27 mouse cellular contexts compared by ENCODE assay signal in the genomic region with DNA sequence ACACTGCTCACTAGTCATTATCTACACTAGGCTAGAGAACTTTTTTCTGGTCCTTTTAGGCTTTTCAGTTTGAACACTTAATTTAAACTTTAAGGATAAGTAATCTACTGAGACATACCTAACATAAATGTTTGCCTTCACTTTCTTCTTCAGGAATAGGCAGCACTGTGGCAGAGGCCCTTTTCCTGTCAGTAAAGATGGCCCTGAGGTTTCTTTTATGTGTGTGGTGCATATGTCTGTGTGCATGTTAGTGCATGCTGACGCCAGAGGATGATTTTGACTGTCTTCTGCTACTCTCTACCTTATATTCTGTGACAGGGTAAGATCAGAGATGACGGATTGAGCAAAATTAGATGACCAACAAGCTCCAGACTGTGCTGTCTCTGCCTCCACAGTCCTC. TPM values are rescaled to one million over a fixed set of nuclear protein-coding genes. Genes with fewer than 3 reads are reported as not detected.
DNase-seq lines count a peak whose midpoint lies in the region; ATAC-seq and TF ChIP-seq lines count a peak whose summit lies in the region.
"Had no signal": no experiment of that assay in that cellular context is flagged by ENCODE, and none has a peak within 500 bp of the region (broad histone marks: within the 10 kb centered on the region; RNA-seq: fewer than 3 reads in every experiment).

No protein-coding gene starts in this region.

- H3K4me1 ChIP-seq in liver, embryonic 14.5 days (replicated peaks; ENCODE audit: control insufficient read depth in 2 of 2, insufficient read depth in 2 of 2, low read length in 1 of 2): peaks cover 23 to 33% of the 10 kb centered on the region in 2 experiments
- H3K4me1 ChIP-seq: embryonic facial prominence, embryonic 10.5 days; embryonic facial prominence, embryonic 15.5 days; forebrain, embryonic 12.5 days; hindbrain, embryonic 15.5 days; limb, embryonic 13.5 days; midbrain, embryonic 15.5 days had no signal

- no peak overlapping the region for H3K4me2 ChIP-seq in liver, embryonic 14.5 days (ENCODE audit: low read depth)
- H3K4me2 ChIP-seq: embryonic facial prominence, embryonic 15.5 days; forebrain, embryonic 12.5 days; heart, embryonic 13.5 days; hindbrain, embryonic 15.5 days; limb, embryonic 13.5 days; midbrain, embryonic 15.5 days had no signal

- ATAC-seq in liver, embryonic 14.5 days (ENCODE audit: insufficient read depth): no peak
- 0 out of 2 replicates have a peak, but pooled peaks have one; percentile 19 for ATAC-seq in neutrophil, adult 5-6 weeks (ENCODE audit: extremely low read depth, insufficient number of reproducible peaks, low FRiP score, poor library complexity, severe bottlenecking)
- ATAC-seq: activated CD4-positive, CD25-positive, alpha-beta regulatory T cell, adult 4 months; forebrain, postnatal 0 days; inflammation-experienced regulatory T-cells, adult 6 months had no signal

- H3K9ac ChIP-seq in liver, embryonic 14.5 days (replicated peaks): no peak overlapping the region
- H3K9ac ChIP-seq: embryonic facial prominence, embryonic 15.5 days; forebrain, embryonic 12.5 days; forebrain, postnatal 0 days; heart, embryonic 13.5 days; hindbrain, embryonic 15.5 days; limb, embryonic 13.5 days; midbrain, embryonic 15.5 days had no signal

- H3K4me3 ChIP-seq in liver, embryonic 14.5 days (ENCODE audit: insufficient read depth in 1 of 2, low read depth in 2 of 2, low read length in 2 of 2): no peak overlapping the region
- H3K4me3 ChIP-seq: embryonic facial prominence, embryonic 10.5 days; embryonic facial prominence, embryonic 15.5 days; forebrain, embryonic 12.5 days; heart, embryonic 13.5 days; hindbrain, embryonic 10.5 days; hindbrain, embryonic 15.5 days; limb, embryonic 13.5 days; midbrain, embryonic 10.5 days; midbrain, embryonic 15.5 days had no signal

- TF ChIP-seq CTCF in liver, embryonic 14.5 days (IDR thresholded peaks at IDR 0.05; ENCODE audit: low read depth): no peak

- H3K36me3 ChIP-seq in liver, embryonic 14.5 days (replicated peaks; ENCODE audit: control insufficient read depth, insufficient read depth, low read depth): no peaks in the 10 kb centered on the region; the same call in 1 of the 2 replicates
- H3K36me3 ChIP-seq: embryonic facial prominence, embryonic 15.5 days; forebrain, embryonic 12.5 days; heart, embryonic 13.5 days; hindbrain, embryonic 15.5 days; limb, embryonic 13.5 days; midbrain, embryonic 15.5 days had no signal

- WGBS in liver, embryonic 14.5 days (ENCODE audit: insufficient replicate concordance): 74% methylated on average over 2 of the region's 2 CpGs

- peak; percentile 44 for DNase-seq in CD4-positive helper T cell, adult 2 months (ENCODE audit: low read depth, low spot score)
- DNase-seq in liver, embryonic 14.5 days (ENCODE audit: low read depth in 3 of 3, low spot score in 3 of 3): no peak
- DNase-seq in thymus, postnatal 25 days: peak; percentile 49
- DNase-seq in gastrocnemius, adult 18-20 months (ENCODE audit: low spot score): no peak
- no peak for DNase-seq in adrenal gland, postnatal 10 days
- DNase-seq in right cerebral cortex, adult 2 months (ENCODE audit: low spot score in 2 of 2): no peak
- DNase-seq: adrenal gland, adult 2 months; cerebellum, adult 2 months; cerebellum, postnatal 14 days; forebrain, postnatal 0 days; heart, postnatal 10 days; kidney, adult 11 months; kidney, postnatal 14 days; lung, adult 2 months; lung, postnatal 14 days had no signal

- H3K27ac ChIP-seq in liver, embryonic 14.5 days: peak overlapping the region; percentile 92
- H3K27ac ChIP-seq: embryonic facial prominence, embryonic 10.5 days; embryonic facial prominence, embryonic 15.5 days; forebrain, embryonic 12.5 days; heart, embryonic 13.5 days; hindbrain, embryonic 10.5 days; hindbrain, embryonic 15.5 days; limb, embryonic 13.5 days; midbrain, embryonic 10.5 days; midbrain, embryonic 15.5 days had no signal

- no peak for TF ChIP-seq EP300 in liver, embryonic 14.5 days (IDR thresholded peaks at IDR 0.05; ENCODE audit: low read depth)

- H3K9me3 ChIP-seq in liver, embryonic 14.5 days (ENCODE audit: control insufficient read depth, low read length): no peaks in the 10 kb centered on the region
- H3K9me3 ChIP-seq: embryonic facial prominence, embryonic 10.5 days; embryonic facial prominence, embryonic 15.5 days; forebrain, embryonic 12.5 days; heart, embryonic 13.5 days; hindbrain, embryonic 10.5 days; hindbrain, embryonic 15.5 days; limb, embryonic 13.5 days; midbrain, embryonic 10.5 days; midbrain, embryonic 15.5 days had no signal

- H3K27me3 ChIP-seq in liver, embryonic 14.5 days (ENCODE audit: control insufficient read depth, insufficient read depth, low read length): no peaks in the 10 kb centered on the region
- H3K27me3 ChIP-seq: embryonic facial prominence, embryonic 15.5 days; forebrain, embryonic 12.5 days; heart, embryonic 13.5 days; hindbrain, embryonic 15.5 days; limb, embryonic 13.5 days; midbrain, embryonic 15.5 days had no signal

RNA-seq across cellular contexts. Expression of gene Slc16a1, which starts 7.5 kb away (rescaled TPM):
- polyA plus RNA-seq in liver, embryonic 14.5 days (2012; rRNA removed): 34.1 and 38.6 TPM in 2 replicates
- 83.8 and 93.9 TPM in 2 replicates for polyA plus RNA-seq in liver, embryonic 14.5 days (2014; fragmentation: Nextera tagmentation; extraction: Ambion mirVana)
- 6.5 and 7.6 TPM in 2 replicates for total RNA-seq in neutrophil, adult 5-6 weeks (2017)
- total RNA-seq in gastrocnemius, adult 18-20 months (2021): 10 to 100 TPM; 21.8 to 33.8 TPM
- 100 to 1,000 TPM; 104 to 117 TPM for total RNA-seq in adrenal gland, postnatal 10 days (2021)

Comparison
In these comparisons a context has a peak if more than half of its experiments do, and no peak if none do; other contexts are left out.
1. DNase-seq: peak in CD4-positive helper T cell, adult 2 months (single experiment) and thymus, postnatal 25 days (single experiment); none in liver, embryonic 14.5 days (0 of 3), gastrocnemius, adult 18-20 months (single experiment), adrenal gland, postnatal 10 days (single experiment) and right cerebral cortex, adult 2 months (0 of 2).